Mouse (Mus musculus): ENCODE results near the gene Hadh. TPM values are rescaled to one million over a fixed set of nuclear protein-coding genes. Genes with fewer than 3 reads are reported as not detected.

The Hadh gene
- polyA plus RNA-seq, 1 experiment from 2014 or later = 113 TPM

DNA sequence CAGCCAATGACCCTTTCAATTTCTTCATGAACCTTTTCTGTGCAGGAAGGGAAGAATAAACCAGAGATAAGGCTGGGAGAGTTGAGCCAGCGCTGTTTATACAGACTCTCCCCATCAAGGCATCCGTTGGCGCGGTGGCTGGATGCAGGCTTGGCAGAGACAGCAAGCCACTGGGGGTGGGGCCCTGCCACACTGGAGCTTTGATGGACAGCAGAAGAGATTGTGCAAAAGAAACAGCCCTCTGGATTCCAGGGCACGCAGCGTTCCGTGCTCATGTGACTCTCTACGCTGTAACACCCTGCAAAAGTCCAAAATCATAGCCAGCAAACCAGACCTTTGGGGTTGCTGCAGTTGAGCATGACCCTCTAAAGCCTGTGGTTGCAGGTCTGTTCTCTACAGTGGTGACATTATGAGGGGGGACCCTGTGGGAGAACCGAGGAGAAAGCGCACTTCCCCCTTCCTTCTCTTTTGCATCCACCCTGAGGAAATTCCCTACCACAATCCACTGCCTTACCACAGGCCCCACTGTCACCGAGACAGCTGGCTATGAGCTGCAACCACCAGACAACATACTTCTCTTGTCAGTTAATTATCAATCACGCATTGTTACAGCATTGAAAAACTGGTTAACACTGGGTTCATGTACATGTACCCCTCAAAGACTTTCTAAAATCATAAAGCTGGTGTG, 23.8 kb upstream of the Hadh start:
- no peak for TF ChIP-seq CTCF (IDR thresholded peaks at IDR 0.05; ENCODE audit: low read depth)
- no peaks in the 10 kb centered on the region for H3K36me3 ChIP-seq (ENCODE audit: insufficient read depth)
- peaks cover 9% of the 10 kb centered on the region; the same call in 1 of the 2 replicates for H3K4me1 ChIP-seq (ENCODE audit: insufficient read depth)
- peak overlapping the region; percentile 58 for H3K27ac ChIP-seq (ENCODE audit: low read depth)
- DNase-seq (peak; percentile 79), ATAC-seq (ENCODE audit: insufficient read depth) (peak; percentile 62; the same call in 1 of the 2 replicates)
- 0 out of 2 replicates have a peak overlapping the region, but pooled peaks have one; percentile 3 for H3K4me2 ChIP-seq
- no peaks in the 10 kb centered on the region for H3K9me3 ChIP-seq (ENCODE audit: low read depth, low read length)
- no peak overlapping the region for H3K9ac ChIP-seq
- no peak overlapping the region for H3K4me3 ChIP-seq (ENCODE audit: low read depth, low read length)
- 38% methylated on average over 12 of the region's 12 CpGs for WGBS
- no peaks in the 10 kb centered on the region for H3K27me3 ChIP-seq (ENCODE audit: insufficient read depth, low read length)

DNA sequence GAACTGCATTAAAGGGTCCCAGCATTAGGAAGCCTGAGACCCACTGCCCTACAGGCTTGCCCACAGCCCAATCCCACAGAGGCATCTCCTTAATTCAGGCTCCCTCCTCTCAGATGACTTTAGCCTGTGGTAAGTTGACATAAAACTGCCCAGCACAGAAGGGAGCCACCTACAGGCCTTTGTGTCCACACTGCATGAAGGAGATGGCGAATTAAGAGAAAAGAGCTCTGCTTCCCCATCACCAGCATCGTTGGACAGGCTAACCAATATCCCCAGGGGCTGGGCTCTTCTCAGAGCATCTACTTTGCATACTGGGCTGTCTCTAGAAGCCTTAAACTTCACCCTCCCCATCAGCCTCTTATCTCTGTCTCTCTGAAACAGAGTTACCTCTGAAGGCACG, 22.6 kb upstream of the Hadh start:
- Histone ChIP-seq H3K27me3 (ENCODE audit: insufficient read depth, low read length) (no peaks in the 10 kb centered on the region), H3K36me3 (ENCODE audit: insufficient read depth) (no peaks in the 10 kb centered on the region), H3K4me3 (ENCODE audit: low read depth, low read length) (no peak overlapping the region), H3K27ac (ENCODE audit: low read depth) (no peak overlapping the region), H3K4me1 (ENCODE audit: insufficient read depth) (peaks cover 9% of the 10 kb centered on the region; the same call in 1 of the 2 replicates), H3K9ac (no peak overlapping the region), H3K9me3 (ENCODE audit: low read depth, low read length) (no peaks in the 10 kb centered on the region), H3K4me2 (no peak overlapping the region)
- ATAC-seq (ENCODE audit: insufficient read depth) = no peak
- DNase-seq = no peak
- TF ChIP-seq CTCF (IDR thresholded peaks at IDR 0.05; ENCODE audit: low read depth) = 0 out of 2 replicates have a peak, but pooled peaks have one; percentile 23
- WGBS = 44% methylated on average over 3 of the region's 3 CpGs

DNA sequence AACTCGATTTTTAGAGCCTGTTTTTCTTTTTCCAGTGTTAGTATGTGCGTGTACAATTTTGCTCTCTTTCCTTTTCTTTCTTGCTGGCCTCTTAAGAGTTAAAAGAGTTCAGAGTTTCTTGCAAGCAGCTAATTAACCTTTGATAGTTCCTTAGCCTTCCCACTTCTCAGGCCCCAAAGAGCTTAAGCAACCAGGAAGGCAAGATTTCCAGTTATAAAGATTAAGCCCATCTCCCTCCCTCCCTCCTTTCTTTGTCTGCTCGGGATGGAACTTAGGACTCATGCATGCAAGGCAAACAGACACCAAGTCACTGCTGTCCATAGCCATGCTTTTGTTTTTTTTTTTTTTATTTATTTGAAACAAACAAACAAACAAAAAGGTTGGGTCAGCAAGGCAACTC, 21.1 kb upstream of the Hadh start:
- Histone ChIP-seq H3K4me1 (ENCODE audit: insufficient read depth) (peaks cover 9% of the 10 kb centered on the region; the same call in 1 of the 2 replicates), H3K9me3 (ENCODE audit: low read depth, low read length) (no peaks in the 10 kb centered on the region), H3K4me3 (ENCODE audit: low read depth, low read length) (no peak overlapping the region), H3K9ac (no peak overlapping the region), H3K4me2 (no peak overlapping the region), H3K27ac (ENCODE audit: low read depth) (no peak overlapping the region), H3K36me3 (ENCODE audit: insufficient read depth) (no peaks in the 10 kb centered on the region), H3K27me3 (ENCODE audit: insufficient read depth, low read length) (no peaks in the 10 kb centered on the region)
- ATAC-seq (ENCODE audit: insufficient read depth) (no peak), DNase-seq (no peak)
- WGBS = 59% methylated on average over 3 of the region's 3 CpGs
- TF ChIP-seq CTCF (IDR thresholded peaks at IDR 0.05; ENCODE audit: low read depth) = no peak

DNA sequence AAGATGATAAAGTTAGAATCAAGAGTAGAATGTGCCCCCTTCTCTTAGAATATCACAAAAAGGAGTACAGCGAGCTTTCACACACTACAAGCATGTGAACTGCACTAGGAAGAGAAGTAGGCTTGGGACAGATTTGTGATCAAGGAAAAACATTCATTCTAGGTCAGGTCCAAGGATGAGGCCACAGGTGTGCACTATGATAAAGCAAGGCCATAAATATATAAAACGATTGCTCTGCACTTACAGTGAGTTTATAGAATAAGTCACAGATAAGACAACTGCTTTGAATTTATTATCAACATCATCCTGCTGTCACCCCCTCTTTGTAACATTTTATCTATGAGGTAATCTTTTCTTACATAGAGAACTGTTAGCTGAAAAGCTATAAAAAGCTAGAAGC, 20.4 kb upstream of the Hadh start:
- 62% methylated on average over 2 of the region's 2 CpGs for WGBS

DNA sequence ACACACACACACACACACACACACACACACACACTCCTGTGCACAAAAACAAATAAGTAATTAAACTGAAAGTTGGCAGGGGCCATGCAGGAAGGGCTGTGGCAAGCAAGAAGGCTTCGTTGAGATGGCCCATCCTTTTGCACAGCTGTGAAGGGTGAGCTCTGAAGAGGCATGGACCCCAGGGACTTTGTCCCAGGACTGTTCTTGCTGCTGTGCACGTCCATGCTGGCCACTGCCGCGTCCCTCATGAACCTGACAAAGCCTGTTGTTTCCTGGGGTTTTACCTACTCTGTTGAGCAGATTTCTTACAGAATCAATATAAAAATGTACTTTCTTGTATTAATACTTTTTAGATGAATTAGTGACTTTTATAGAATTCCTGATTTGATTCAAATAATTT, 20.0 kb upstream of the Hadh start:
- Histone ChIP-seq H3K27ac (ENCODE audit: low read depth) (no peak overlapping the region), H3K9ac (no peak overlapping the region), H3K4me1 (ENCODE audit: insufficient read depth) (peaks cover 9% of the 10 kb centered on the region; the same call in 1 of the 2 replicates), H3K36me3 (ENCODE audit: insufficient read depth) (no peaks in the 10 kb centered on the region), H3K4me3 (ENCODE audit: low read depth, low read length) (no peak overlapping the region), H3K27me3 (ENCODE audit: insufficient read depth, low read length) (no peaks in the 10 kb centered on the region), H3K9me3 (ENCODE audit: low read depth, low read length) (no peaks in the 10 kb centered on the region), H3K4me2 (no peak overlapping the region)
- no peak for TF ChIP-seq CTCF (IDR thresholded peaks at IDR 0.05; ENCODE audit: low read depth)
- DNase-seq = no peak
- 83% methylated on average over 4 of the region's 4 CpGs for WGBS
- ATAC-seq (ENCODE audit: insufficient read depth) = no peak

More for the DNA sequence above, 20.4 kb upstream of the Hadh start:
- Histone ChIP-seq H3K27ac (ENCODE audit: low read depth) (no peak overlapping the region), H3K4me3 (ENCODE audit: low read depth, low read length) (no peak overlapping the region), H3K9me3 (ENCODE audit: low read depth, low read length) (no peaks in the 10 kb centered on the region), H3K4me2 (no peak overlapping the region), H3K9ac (no peak overlapping the region), H3K36me3 (ENCODE audit: insufficient read depth) (no peaks in the 10 kb centered on the region), H3K4me1 (ENCODE audit: insufficient read depth) (peaks cover 9% of the 10 kb centered on the region; the same call in 1 of the 2 replicates), H3K27me3 (ENCODE audit: insufficient read depth, low read length) (no peaks in the 10 kb centered on the region)
- no peak for TF ChIP-seq CTCF (IDR thresholded peaks at IDR 0.05; ENCODE audit: low read depth)
- ATAC-seq (ENCODE audit: insufficient read depth) (no peak), DNase-seq (no peak)

DNA sequence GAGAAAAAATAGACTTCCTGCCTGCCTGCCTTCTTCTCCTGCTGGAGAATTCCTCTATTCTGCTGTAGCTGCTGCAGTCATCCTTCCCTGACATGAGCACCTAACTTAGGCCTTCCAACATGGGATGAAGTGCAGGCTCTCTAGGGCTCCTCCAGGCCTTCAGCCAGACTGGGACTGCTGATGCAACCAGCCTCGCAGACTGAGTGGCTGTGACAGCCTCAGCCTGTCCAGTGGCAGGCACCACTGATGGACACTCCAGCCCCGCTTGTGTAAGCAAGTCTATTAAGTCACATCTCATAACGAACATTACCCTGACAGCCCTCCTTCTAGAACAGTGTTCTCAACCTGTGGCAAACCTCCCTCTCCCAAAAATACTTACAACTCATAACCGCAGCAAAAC, 2.2 kb upstream of the Hadh start:
- WGBS = 63% methylated on average over 4 of the region's 4 CpGs
- TF ChIP-seq CTCF (IDR thresholded peaks at IDR 0.05; ENCODE audit: low read depth) = no peak
- Histone ChIP-seq H3K4me1 (ENCODE audit: insufficient read depth) (peaks cover 2% of the 10 kb centered on the region; the same call in 1 of the 2 replicates), H3K9me3 (ENCODE audit: low read depth, low read length) (no peaks in the 10 kb centered on the region), H3K27ac (ENCODE audit: low read depth) (no peak overlapping the region), H3K27me3 (ENCODE audit: insufficient read depth, low read length) (no peaks in the 10 kb centered on the region), H3K9ac (no peak overlapping the region), H3K4me3 (ENCODE audit: low read depth, low read length) (no peak overlapping the region), H3K36me3 (ENCODE audit: insufficient read depth) (no peaks in the 10 kb centered on the region), H3K4me2 (no peak overlapping the region)
- DNase-seq = peak; percentile 65
- ATAC-seq (ENCODE audit: insufficient read depth) = peak; percentile 35; the same call in 1 of the 2 replicates

DNA sequence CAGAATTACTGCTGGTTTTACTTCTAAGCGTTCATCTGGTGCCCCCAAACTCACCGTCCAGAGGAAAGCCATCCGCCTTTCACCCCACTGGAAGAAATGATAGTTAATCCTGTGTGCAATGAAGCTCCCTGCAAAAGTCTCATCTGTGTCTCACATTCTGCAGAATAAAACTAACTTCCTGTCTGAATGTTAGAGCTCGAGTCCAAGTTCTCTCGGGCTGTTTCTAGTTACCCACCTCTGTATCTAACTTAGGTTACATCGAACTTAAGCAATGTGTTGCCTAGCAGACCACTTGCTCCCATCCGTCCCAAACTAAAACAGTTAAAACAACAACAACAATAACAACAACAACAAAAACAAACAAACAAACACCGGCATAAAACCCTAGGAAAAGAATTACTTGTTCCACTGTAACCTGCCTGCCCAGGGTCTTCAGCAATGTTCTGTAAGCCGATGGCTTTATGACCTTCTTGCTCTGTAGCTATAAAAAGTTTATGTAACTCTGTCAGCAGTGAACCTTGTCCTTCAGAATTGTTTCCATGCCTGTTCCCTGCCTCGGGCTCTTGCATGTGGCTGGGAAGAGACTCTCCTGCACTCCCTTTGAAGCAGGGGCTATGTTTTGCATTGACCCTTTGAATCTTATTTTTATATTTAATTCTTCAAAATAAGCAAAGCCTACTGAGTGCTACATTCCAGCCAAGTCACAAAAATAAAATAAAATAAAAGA, 636 bp upstream of the Hadh start:
- peak overlapping the region; percentile 69 for H3K4me3 ChIP-seq (ENCODE audit: low read depth, low read length)
- peak overlapping the region; percentile 35 for H3K9ac ChIP-seq
- DNase-seq = no peak
- H3K4me1 ChIP-seq (ENCODE audit: insufficient read depth) = peaks cover 2% of the 10 kb centered on the region
- peak overlapping the region; percentile 85 for H3K4me2 ChIP-seq
- no peaks in the 10 kb centered on the region for H3K27me3 ChIP-seq (ENCODE audit: insufficient read depth, low read length)
- ATAC-seq (ENCODE audit: insufficient read depth) = peak; percentile 9; the same call in 1 of the 2 replicates
- 24% methylated on average over 10 of the region's 10 CpGs for WGBS
- H3K36me3 ChIP-seq (ENCODE audit: insufficient read depth) = no peaks in the 10 kb centered on the region
- H3K9me3 ChIP-seq (ENCODE audit: low read depth, low read length) = no peaks in the 10 kb centered on the region
- TF ChIP-seq CTCF (IDR thresholded peaks at IDR 0.05; ENCODE audit: low read depth) = no peak
- peak overlapping the region; percentile 77; the same call in 1 of the 2 replicates for H3K27ac ChIP-seq (ENCODE audit: low read depth)
